Mouse (Mus musculus): ENCODE results near the gene Megf8.

GRCm38 (mm10) chr7:25269545-25270271 lies 47.3 kb upstream of the Megf8 start:
- TF ChIP-seq CTCF (IDR thresholded peaks at IDR 0.05) (no peak), POLR2A (IDR thresholded peaks at IDR 0.05; ENCODE audit: insufficient read depth, low read depth, low read length) (peak; percentile 15; the same call in 1 of the 2 replicates), EP300 (IDR thresholded peaks at IDR 0.05; ENCODE audit: insufficient read depth, low read depth, low read length) (no peak)

Data from heart, adult 2 months (tissue).